Mouse (Mus musculus): Measurements from ENCODE around the gene 4931428L18Rik. TPM values are rescaled to one million over a fixed set of nuclear protein-coding genes. Genes with fewer than 3 reads are reported as not detected.

Gene 4931428L18Rik
- total RNA-seq, 4 experiments from 2014 or later = not detected

Other genes starting within 250 kb of the 4931428L18Rik start
- not detected for gene AC153137.1, start 244.7 kb downstream of the 4931428L18Rik start, total RNA-seq (2022)
- not detected for gene Lgsn, start 46.3 kb downstream of the 4931428L18Rik start, total RNA-seq (2022)
- gene Pih1d3, start 154 bp upstream of the 4931428L18Rik start, total RNA-seq (2022) = not detected